Mouse (Mus musculus) hindbrain, embryonic 12.5 days (tissue): ENCODE results near the gene Wdr95. TPM values are rescaled to one million over a fixed set of nuclear protein-coding genes. Genes with fewer than 3 reads are reported as not detected.
A peak's percentile ranks its signal among the peaks of the same experiment; 100 is the strongest.

Source experiments
- ATAC-seq: fragments of 200-750 bp; cut with Nextera tagmentation; 2 replicates; pipeline ENCODE4 v1.8.0; 2017; ENCODE audit warnings: moderate TSS enrichment; ENCODE audit not compliant: low FRiP score
- H3K27ac ChIP-seq: fragments of 300-500 bp; sonication (generic); 2 replicates; pipeline ENCODE4 v1.5.1; 2016; ENCODE audit warnings: mild to moderate bottlenecking
- H3K27me3 ChIP-seq: fragments of 300-500 bp; sonication (generic); 2 replicates; pipeline ENCODE4 v1.6.1; 2016; ENCODE audit warnings: mild to moderate bottlenecking
- H3K36me3 ChIP-seq: fragments of 300-500 bp; sonication (generic); 2 replicates; pipeline ENCODE4 v1.6.1; 2016; ENCODE audit warnings: mild to moderate bottlenecking
- H3K4me1 ChIP-seq: fragments of 300-500 bp; sonication (generic); 2 replicates; pipeline ENCODE4 v1.6.1; 2016
- H3K4me2 ChIP-seq: fragments of 300-500 bp; sonication (generic); replicated peaks from 2 replicates; pipeline ENCODE4 v1.6.1; 2016; ENCODE audit warnings: mild to moderate bottlenecking
- H3K4me3 ChIP-seq: fragments of 300-500 bp; sonication (generic); 2 replicates; pipeline ENCODE4 v1.5.1; 2016; ENCODE audit warnings: mild to moderate bottlenecking
- H3K9ac ChIP-seq: fragments of 300-500 bp; sonication (generic); 2 replicates; pipeline ENCODE4 v1.6.1; 2016; ENCODE audit warnings: mild to moderate bottlenecking, moderate library complexity
- H3K9me3 ChIP-seq: fragments of 300-500 bp; sonication (generic); replicated peaks from 2 replicates; pipeline ENCODE4 v1.6.1; 2016; ENCODE audit warnings: mild to moderate bottlenecking
- WGBS: fragments of 180-500 bp; shearing (Covaris S2); methylation state at CpG from one replicate; pipeline ENCODE4 v1.1.7; 2016; 5-methylcytosine and 5-hydroxymethylcytosine counted together
- polyA plus RNA-seq: library from polyadenylated mRNA; unstranded; fragments of >200 nt; fragmentation: Nextera tagmentation; extraction: Ambion mirVana; gene quantifications from 2 replicates; pipeline ENCODE4 v1.2.1, GENCODE M21; 2016

Gene Wdr95
- polyA plus RNA-seq, 1 experiment from 2014 or later, result not detected

- ATAC-seq, result no peak
- no peak overlapping the region for H3K9ac ChIP-seq
Observed at GRCm38 (mm10) chr5:149642366-149642765, 113.9 kb downstream of the Wdr95 start.

DNA sequence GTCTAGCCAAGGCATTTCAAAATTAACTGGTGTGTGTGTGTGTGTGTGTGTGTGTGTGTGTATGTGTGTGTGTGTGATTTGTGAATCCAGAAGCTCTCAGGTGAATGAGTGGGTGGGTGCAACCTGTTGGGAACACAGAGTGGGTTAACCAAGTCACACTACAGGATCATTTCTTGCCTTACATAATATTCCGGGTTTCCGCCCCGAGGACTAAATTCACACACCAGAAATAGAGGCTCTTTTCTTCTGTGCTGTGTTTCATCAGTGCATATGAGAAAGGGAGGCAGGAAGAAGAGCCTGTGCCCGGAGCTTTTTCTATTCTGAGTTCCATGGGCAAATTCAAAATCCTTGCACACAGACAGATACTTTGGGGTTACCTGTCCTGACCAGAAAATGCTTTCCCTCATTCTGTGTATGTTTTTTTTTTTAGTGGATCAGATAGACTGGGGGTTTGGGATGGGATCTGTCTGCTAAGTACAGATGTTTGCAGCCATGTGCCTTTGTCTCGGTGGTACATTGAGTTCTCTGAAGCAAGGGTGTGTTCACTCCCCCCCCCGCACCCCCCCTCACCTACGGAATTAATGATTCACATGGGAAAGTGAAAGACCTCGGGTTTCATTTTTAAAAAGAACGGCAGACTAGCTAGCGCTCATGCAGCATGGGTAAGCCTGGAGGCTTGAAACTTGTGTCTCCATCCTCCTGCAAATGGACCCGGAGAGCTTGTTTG is 114.5 kb downstream of the Wdr95 start:
- Histone ChIP-seq H3K4me2 (no peak overlapping the region), H3K36me3 (no peaks in the 10 kb centered on the region), H3K9me3 (no peaks in the 10 kb centered on the region), H3K4me1 (peaks cover 1% of the 10 kb centered on the region), H3K27me3 (no peaks in the 10 kb centered on the region), H3K9ac (no peak overlapping the region), H3K27ac (no peak overlapping the region), H3K4me3 (no peak overlapping the region)
- ATAC-seq, result no peak
- 80% methylated on average over 11 of the region's 11 CpGs for whole genome bisulfite sequencing

More at GRCm38 (mm10) chr5:149642366-149642765, 113.9 kb downstream of the Wdr95 start:
- Histone ChIP-seq H3K27ac (no peak overlapping the region), H3K27me3 (no peaks in the 10 kb centered on the region), H3K4me2 (no peak overlapping the region), H3K9me3 (no peaks in the 10 kb centered on the region), H3K36me3 (no peaks in the 10 kb centered on the region), H3K4me3 (no peak overlapping the region), H3K4me1 (peaks cover under 1% of the 10 kb centered on the region; the same call in 1 of the 2 replicates)
- WGBS, result 55% methylated on average over 6 of the region's 6 CpGs

GRCm38 (mm10) chr5:149647367-149648115 is 119.1 kb downstream of the Wdr95 start:
- H3K27me3 ChIP-seq, result no peaks in the 10 kb centered on the region; the same call in 1 of the 2 replicates
- H3K4me2 ChIP-seq, result no peak overlapping the region
- 65% methylated on average over 8 of the region's 8 CpGs for WGBS
- no peak overlapping the region for H3K9ac ChIP-seq
- H3K4me3 ChIP-seq, result no peak overlapping the region
- no peak; the same call in 1 of the 2 replicates for ATAC-seq
- no peaks in the 10 kb centered on the region for H3K36me3 ChIP-seq
- peaks cover 8% of the 10 kb centered on the region for H3K4me1 ChIP-seq
- no peaks in the 10 kb centered on the region for H3K9me3 ChIP-seq
- H3K27ac ChIP-seq, result no peak overlapping the region

DNA sequence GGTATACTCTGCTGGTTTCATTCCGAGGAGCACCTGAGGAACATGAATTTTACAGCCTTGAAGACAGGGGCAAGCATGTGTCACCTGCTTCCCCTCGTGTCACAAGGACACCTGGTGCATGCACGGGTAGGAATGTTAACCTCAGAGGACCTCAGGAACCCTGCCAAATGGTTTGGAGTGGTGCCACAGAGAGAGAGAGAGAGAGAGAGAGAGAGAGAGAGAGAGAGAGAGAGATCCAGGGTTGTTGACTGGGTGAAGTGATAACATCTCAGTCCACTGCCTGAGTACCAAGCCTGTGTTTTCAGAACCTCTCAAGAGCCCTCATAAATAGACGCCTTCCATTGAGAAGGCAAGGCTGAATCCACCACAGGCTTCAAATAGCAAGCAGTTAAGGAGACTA is 119.7 kb downstream of the Wdr95 start:
- H3K4me2 ChIP-seq, result no peak overlapping the region
- no peaks in the 10 kb centered on the region for H3K9me3 ChIP-seq
- H3K4me1 ChIP-seq, result peaks cover 8% of the 10 kb centered on the region
- H3K27ac ChIP-seq, result no peak overlapping the region
- H3K36me3 ChIP-seq, result no peaks in the 10 kb centered on the region
- no peaks in the 10 kb centered on the region; the same call in 1 of the 2 replicates for H3K27me3 ChIP-seq
- H3K4me3 ChIP-seq, result no peak overlapping the region
- 79% methylated on average over 4 of the region's 4 CpGs for WGBS
- no peak for ATAC-seq
- H3K9ac ChIP-seq, result no peak overlapping the region

DNA sequence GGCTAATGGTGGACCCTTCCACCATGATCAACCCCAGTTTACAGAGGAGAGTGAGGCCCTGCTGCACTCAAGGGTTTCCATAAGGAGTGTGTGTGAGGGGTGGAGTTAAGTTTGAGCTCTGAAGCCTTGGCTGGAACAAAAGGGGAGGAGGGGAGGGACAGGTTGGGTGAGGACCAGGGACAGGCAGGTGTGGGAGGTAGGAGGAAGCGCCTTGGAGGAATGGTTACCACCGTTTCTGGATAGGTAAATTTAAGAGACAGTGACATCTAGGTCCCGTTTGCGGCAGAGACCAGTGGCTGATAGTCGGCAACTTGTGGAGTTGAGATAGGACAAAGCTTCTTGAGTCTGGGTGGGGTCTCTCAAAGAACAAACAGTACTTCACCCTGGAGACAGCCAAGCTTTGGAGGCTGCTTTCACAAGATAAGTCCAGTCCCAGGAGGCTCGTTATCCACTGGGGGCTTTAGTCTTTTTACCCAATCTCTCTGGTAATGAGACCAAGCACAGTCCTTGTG is 120.5 kb downstream of the Wdr95 start:
- 72% methylated on average over 6 of the region's 6 CpGs for WGBS
- Histone ChIP-seq H3K27ac (no peak overlapping the region), H3K4me1 (peaks cover 8% of the 10 kb centered on the region), H3K36me3 (no peaks in the 10 kb centered on the region), H3K4me3 (no peak overlapping the region), H3K4me2 (no peak overlapping the region), H3K27me3 (no peaks in the 10 kb centered on the region; the same call in 1 of the 2 replicates), H3K9me3 (no peaks in the 10 kb centered on the region), H3K9ac (no peak overlapping the region)
- ATAC-seq, result no peak

- Histone ChIP-seq H3K4me2 (no peak overlapping the region), H3K27ac (no peak overlapping the region), H3K4me3 (no peak overlapping the region), H3K27me3 (no peaks in the 10 kb centered on the region; the same call in 1 of the 2 replicates), H3K9me3 (no peaks in the 10 kb centered on the region), H3K4me1 (peaks cover 8% of the 10 kb centered on the region), H3K9ac (no peak overlapping the region), H3K36me3 (no peaks in the 10 kb centered on the region)
- ATAC-seq, result no peak
- 88% methylated on average over 14 of the region's 14 CpGs for WGBS
Observed at GRCm38 (mm10) chr5:149649499-149650178, 121.2 kb downstream of the Wdr95 start.

DNA sequence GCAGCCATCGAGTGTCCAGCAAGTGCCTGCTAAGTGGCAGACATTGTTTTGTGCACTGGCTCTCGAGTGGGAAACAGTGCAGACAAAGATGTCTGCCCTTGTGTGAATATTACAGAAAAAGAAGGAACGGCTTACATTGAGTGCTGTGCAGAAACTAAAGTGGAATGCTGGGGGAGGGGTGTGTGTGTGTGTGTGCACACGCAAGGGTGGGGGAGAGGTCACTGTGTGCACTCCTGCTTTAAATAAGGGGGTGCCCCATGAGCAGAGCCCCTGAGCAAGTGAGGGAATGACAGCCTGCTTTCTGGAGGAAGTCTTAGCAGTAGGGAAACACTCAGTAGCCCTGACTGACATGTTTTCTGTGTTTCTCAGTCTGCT is 121.7 kb downstream of the Wdr95 start:
- H3K4me1 ChIP-seq, result peaks cover 8% of the 10 kb centered on the region
- no peak for ATAC-seq
- no peak overlapping the region for H3K9ac ChIP-seq
- H3K27me3 ChIP-seq, result no peaks in the 10 kb centered on the region; the same call in 1 of the 2 replicates
- H3K4me2 ChIP-seq, result no peak overlapping the region
- 70% methylated on average over 4 of the region's 4 CpGs for WGBS
- H3K36me3 ChIP-seq, result no peaks in the 10 kb centered on the region
- no peaks in the 10 kb centered on the region for H3K9me3 ChIP-seq
- H3K4me3 ChIP-seq, result no peak overlapping the region
- H3K27ac ChIP-seq, result no peak overlapping the region

GRCm38 (mm10) chr5:149655636-149656035 is 127.2 kb downstream of the Wdr95 start:
- no peak overlapping the region for H3K4me2 ChIP-seq
- H3K4me3 ChIP-seq, result no peak overlapping the region
- 94% methylated on average over 9 of the region's 9 CpGs for WGBS
- H3K36me3 ChIP-seq, result no peaks in the 10 kb centered on the region
- H3K27ac ChIP-seq, result no peak overlapping the region
- no peaks in the 10 kb centered on the region for H3K27me3 ChIP-seq
- ATAC-seq, result no peak
- no peaks in the 10 kb centered on the region for H3K9me3 ChIP-seq
- no peak overlapping the region for H3K9ac ChIP-seq
- H3K4me1 ChIP-seq, result peaks cover 7% of the 10 kb centered on the region; the same call in 1 of the 2 replicates

DNA sequence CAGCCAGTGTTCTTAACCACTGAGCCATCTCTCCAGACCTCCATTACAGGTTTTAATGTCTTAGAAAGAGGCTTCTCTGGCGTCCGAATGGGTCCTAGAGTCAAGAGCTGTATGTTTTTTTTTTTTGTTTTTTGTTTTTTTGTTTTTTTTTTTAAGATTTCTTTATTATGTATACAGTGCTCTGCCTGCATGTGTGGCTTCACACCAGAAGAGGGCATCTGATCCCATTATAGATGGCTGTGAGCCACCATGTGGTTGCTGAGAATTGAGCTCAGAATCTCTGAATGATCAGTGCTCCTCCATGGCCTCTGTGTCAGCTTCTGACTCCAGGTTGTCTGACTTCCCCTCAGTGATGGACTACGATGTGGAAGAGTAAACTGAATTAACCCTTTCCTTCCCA is 129.5 kb downstream of the Wdr95 start:
- Histone ChIP-seq H3K36me3 (no peaks in the 10 kb centered on the region), H3K9me3 (no peaks in the 10 kb centered on the region; the same call in 1 of the 2 replicates), H3K4me2 (no peak overlapping the region), H3K4me3 (no peak overlapping the region), H3K27me3 (no peaks in the 10 kb centered on the region), H3K4me1 (peaks cover 7% of the 10 kb centered on the region; the same call in 1 of the 2 replicates), H3K9ac (no peak overlapping the region), H3K27ac (no peak overlapping the region)
- no peak for ATAC-seq
- 60% methylated on average over 3 of the region's 3 CpGs for WGBS

- ATAC-seq, result 0 out of 2 replicates have a peak, but pooled peaks have one; percentile 46
Observed at GRCm38 (mm10) chr5:149658741-149659413, 130.4 kb downstream of the Wdr95 start.

DNA sequence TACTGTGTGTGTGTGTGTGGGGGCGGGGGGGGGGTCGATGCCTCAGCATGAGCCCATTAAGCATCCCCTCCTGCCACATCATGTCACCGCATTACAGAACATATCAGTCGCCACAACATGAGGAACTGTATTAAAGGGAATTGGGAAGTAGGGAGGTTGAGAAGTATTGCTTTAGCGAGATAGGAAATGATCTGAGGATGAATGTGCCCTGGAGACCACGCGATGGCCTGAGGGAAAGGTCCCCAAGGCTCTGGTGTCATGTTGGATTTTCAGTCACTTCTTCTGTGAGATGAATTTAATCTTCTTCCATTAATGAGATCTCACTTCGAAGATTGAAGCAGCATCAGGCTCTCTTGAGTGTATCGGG is 130.9 kb downstream of the Wdr95 start:
- H3K9ac ChIP-seq, result no peak overlapping the region
- H3K27ac ChIP-seq, result no peak overlapping the region
- WGBS, result 49% methylated on average over 9 of the region's 9 CpGs
- no peak overlapping the region for H3K4me2 ChIP-seq
- no peaks in the 10 kb centered on the region for H3K36me3 ChIP-seq
- no peak overlapping the region for H3K4me3 ChIP-seq
- no peaks in the 10 kb centered on the region for H3K27me3 ChIP-seq
- no peak for ATAC-seq
- H3K4me1 ChIP-seq, result peaks cover 7% of the 10 kb centered on the region; the same call in 1 of the 2 replicates
- H3K9me3 ChIP-seq, result no peaks in the 10 kb centered on the region; the same call in 1 of the 2 replicates

More at GRCm38 (mm10) chr5:149658741-149659413, 130.4 kb downstream of the Wdr95 start:
- Histone ChIP-seq H3K9me3 (no peaks in the 10 kb centered on the region; the same call in 1 of the 2 replicates), H3K4me1 (peaks cover 7% of the 10 kb centered on the region; the same call in 1 of the 2 replicates), H3K4me2 (no peak overlapping the region), H3K27me3 (no peaks in the 10 kb centered on the region), H3K27ac (no peak overlapping the region), H3K4me3 (no peak overlapping the region), H3K9ac (no peak overlapping the region), H3K36me3 (no peaks in the 10 kb centered on the region)
- 62% methylated on average over 9 of the region's 9 CpGs for WGBS
